Mouse (Mus musculus): ENCODE measurements around the gene Asic2. TPM values are rescaled to one million over a fixed set of nuclear protein-coding genes. Genes with fewer than 3 reads are reported as not detected.

Asic2 gene
- polyA plus RNA-seq, 1 experiment from 2014 or later: 2.8 TPM

GRCm38 (mm10) chr11:81039976-81040375, 928.3 kb downstream of the Asic2 start:
- H3K36me3 ChIP-seq (ENCODE audit: insufficient read depth, low read length): no peaks in the 10 kb centered on the region
- no peaks in the 10 kb centered on the region for H3K9me3 ChIP-seq (ENCODE audit: low read length)
- 58% methylated on average over 5 of the region's 5 CpGs for WGBS
- H3K4me1 ChIP-seq (ENCODE audit: insufficient read depth, low read length): 0 out of 2 replicates have a peak, but pooled peaks cover 10% of the 10 kb centered on the region
- H3K4me2 ChIP-seq (replicated peaks; ENCODE audit: low read depth, low read length): no peak overlapping the region
- no peak for ATAC-seq (ENCODE audit: low FRiP score, low TSS enrichment)
- H3K4me3 ChIP-seq (ENCODE audit: low read length): no peak overlapping the region
- H3K27me3 ChIP-seq (ENCODE audit: insufficient read depth, low read length): no peaks in the 10 kb centered on the region
- no peak overlapping the region for H3K27ac ChIP-seq (ENCODE audit: low read length)
- no peak overlapping the region for H3K9ac ChIP-seq (replicated peaks; ENCODE audit: low read length)

GRCm38 (mm10) chr11:81032151-81032550, 936.1 kb downstream of the Asic2 start:
- H3K4me2 ChIP-seq (replicated peaks; ENCODE audit: low read depth, low read length): no peak overlapping the region
- no peak overlapping the region for H3K27ac ChIP-seq (ENCODE audit: low read length)

GRCm38 (mm10) chr11:81014776-81015175, 953.5 kb downstream of the Asic2 start:
- H3K27ac ChIP-seq (ENCODE audit: low read length): no peak overlapping the region
- no peaks in the 10 kb centered on the region for H3K4me1 ChIP-seq (ENCODE audit: insufficient read depth, low read length)
- no peaks in the 10 kb centered on the region for H3K27me3 ChIP-seq (ENCODE audit: insufficient read depth, low read length)
- H3K36me3 ChIP-seq (ENCODE audit: insufficient read depth, low read length): no peaks in the 10 kb centered on the region
- H3K4me2 ChIP-seq (replicated peaks; ENCODE audit: low read depth, low read length): no peak overlapping the region
- peaks cover 3% of the 10 kb centered on the region; the same call in 1 of the 2 replicates for H3K9me3 ChIP-seq (ENCODE audit: low read length)
- ATAC-seq (ENCODE audit: low FRiP score, low TSS enrichment): no peak
- WGBS: 96% methylated on average over 8 of the region's 8 CpGs
- no peak overlapping the region for H3K9ac ChIP-seq (replicated peaks; ENCODE audit: low read length)
- no peak overlapping the region for H3K4me3 ChIP-seq (ENCODE audit: low read length)

More at GRCm38 (mm10) chr11:81032151-81032550, 936.1 kb downstream of the Asic2 start:
- ATAC-seq (ENCODE audit: low FRiP score, low TSS enrichment): no peak
- Histone ChIP-seq H3K9me3 (ENCODE audit: low read length) (no peaks in the 10 kb centered on the region), H3K36me3 (ENCODE audit: insufficient read depth, low read length) (no peaks in the 10 kb centered on the region), H3K4me1 (ENCODE audit: insufficient read depth, low read length) (no peaks in the 10 kb centered on the region), H3K4me3 (ENCODE audit: low read length) (no peak overlapping the region), H3K9ac (replicated peaks; ENCODE audit: low read length) (no peak overlapping the region), H3K27me3 (ENCODE audit: insufficient read depth, low read length) (no peaks in the 10 kb centered on the region)
- WGBS: 73% methylated on average over 3 of the region's 3 CpGs

- peaks cover 3% of the 10 kb centered on the region; the same call in 1 of the 2 replicates for H3K9me3 ChIP-seq (ENCODE audit: low read length)
- no peak overlapping the region for H3K27ac ChIP-seq (ENCODE audit: low read length)
- no peak overlapping the region for H3K4me3 ChIP-seq (ENCODE audit: low read length)
- H3K27me3 ChIP-seq (ENCODE audit: insufficient read depth, low read length): no peaks in the 10 kb centered on the region
- 91% methylated on average over 6 of the region's 6 CpGs for WGBS
- no peak overlapping the region for H3K4me2 ChIP-seq (replicated peaks; ENCODE audit: low read depth, low read length)
- H3K9ac ChIP-seq (replicated peaks; ENCODE audit: low read length): no peak overlapping the region
- no peak for ATAC-seq (ENCODE audit: low FRiP score, low TSS enrichment)
- H3K4me1 ChIP-seq (ENCODE audit: insufficient read depth, low read length): no peaks in the 10 kb centered on the region
- H3K36me3 ChIP-seq (ENCODE audit: insufficient read depth, low read length): no peaks in the 10 kb centered on the region
These were observed 954.8 kb downstream of the Asic2 start for GRCm38 (mm10) chr11:81013501-81013900.

- Histone ChIP-seq H3K4me1 (ENCODE audit: insufficient read depth, low read length) (no peaks in the 10 kb centered on the region), H3K9me3 (ENCODE audit: low read length) (peaks cover 3% of the 10 kb centered on the region; the same call in 1 of the 2 replicates), H3K4me3 (ENCODE audit: low read length) (no peak overlapping the region), H3K9ac (replicated peaks; ENCODE audit: low read length) (no peak overlapping the region), H3K36me3 (ENCODE audit: insufficient read depth, low read length) (no peaks in the 10 kb centered on the region), H3K4me2 (replicated peaks; ENCODE audit: low read depth, low read length) (no peak overlapping the region), H3K27ac (ENCODE audit: low read length) (no peak overlapping the region), H3K27me3 (ENCODE audit: insufficient read depth, low read length) (no peaks in the 10 kb centered on the region)
- WGBS: 38% methylated on average over 7 of the region's 7 CpGs
- no peak for ATAC-seq (ENCODE audit: low FRiP score, low TSS enrichment)
These were observed 957.5 kb downstream of the Asic2 start for GRCm38 (mm10) chr11:81010766-81011165.

- WGBS: 90% methylated on average over 12 of the region's 12 CpGs
- no peak overlapping the region for H3K4me2 ChIP-seq (replicated peaks; ENCODE audit: low read depth, low read length)
- no peaks in the 10 kb centered on the region for H3K4me1 ChIP-seq (ENCODE audit: insufficient read depth, low read length)
- H3K27ac ChIP-seq (ENCODE audit: low read length): no peak overlapping the region
- H3K27me3 ChIP-seq (ENCODE audit: insufficient read depth, low read length): no peaks in the 10 kb centered on the region
- H3K4me3 ChIP-seq (ENCODE audit: low read length): no peak overlapping the region
- no peaks in the 10 kb centered on the region for H3K9me3 ChIP-seq (ENCODE audit: low read length)
- no peak overlapping the region for H3K9ac ChIP-seq (replicated peaks; ENCODE audit: low read length)
- no peaks in the 10 kb centered on the region for H3K36me3 ChIP-seq (ENCODE audit: insufficient read depth, low read length)
- no peak for ATAC-seq (ENCODE audit: low FRiP score, low TSS enrichment)
These were observed 958.9 kb downstream of the Asic2 start for GRCm38 (mm10) chr11:81009366-81009765.

GRCm38 (mm10) chr11:81005831-81006230, 962.4 kb downstream of the Asic2 start:
- H3K4me1 ChIP-seq (ENCODE audit: insufficient read depth, low read length): peaks cover 6% of the 10 kb centered on the region; the same call in 1 of the 2 replicates
- H3K9me3 ChIP-seq (ENCODE audit: low read length): no peaks in the 10 kb centered on the region
- H3K27me3 ChIP-seq (ENCODE audit: insufficient read depth, low read length): no peaks in the 10 kb centered on the region
- no peak for ATAC-seq (ENCODE audit: low FRiP score, low TSS enrichment)
- no peak overlapping the region for H3K9ac ChIP-seq (replicated peaks; ENCODE audit: low read length)
- H3K36me3 ChIP-seq (ENCODE audit: insufficient read depth, low read length): no peaks in the 10 kb centered on the region
- H3K4me2 ChIP-seq (replicated peaks; ENCODE audit: low read depth, low read length): no peak overlapping the region
- whole genome bisulfite sequencing: 75% methylated on average over 2 of the region's 2 CpGs
- no peak overlapping the region for H3K27ac ChIP-seq (ENCODE audit: low read length)
- no peak overlapping the region for H3K4me3 ChIP-seq (ENCODE audit: low read length)

- no peaks in the 10 kb centered on the region for H3K36me3 ChIP-seq (ENCODE audit: insufficient read depth, low read length)
- no peak overlapping the region for H3K27ac ChIP-seq (ENCODE audit: low read length)
- ATAC-seq (ENCODE audit: low FRiP score, low TSS enrichment): no peak
- WGBS: 23% methylated on average over 10 of the region's 10 CpGs
- no peaks in the 10 kb centered on the region for H3K27me3 ChIP-seq (ENCODE audit: insufficient read depth, low read length)
- peaks cover 6% of the 10 kb centered on the region; the same call in 1 of the 2 replicates for H3K4me1 ChIP-seq (ENCODE audit: insufficient read depth, low read length)
- H3K4me2 ChIP-seq (replicated peaks; ENCODE audit: low read depth, low read length): no peak overlapping the region
- H3K9me3 ChIP-seq (ENCODE audit: low read length): no peaks in the 10 kb centered on the region
- H3K4me3 ChIP-seq (ENCODE audit: low read length): no peak overlapping the region
- H3K9ac ChIP-seq (replicated peaks; ENCODE audit: low read length): no peak overlapping the region
These were observed 965.4 kb downstream of the Asic2 start for GRCm38 (mm10) chr11:81002769-81003430.

- Histone ChIP-seq H3K9me3 (ENCODE audit: low read length) (no peaks in the 10 kb centered on the region), H3K9ac (replicated peaks; ENCODE audit: low read length) (no peak overlapping the region), H3K27ac (ENCODE audit: low read length) (no peak overlapping the region), H3K36me3 (ENCODE audit: insufficient read depth, low read length) (no peaks in the 10 kb centered on the region), H3K4me2 (replicated peaks; ENCODE audit: low read depth, low read length) (no peak overlapping the region), H3K27me3 (ENCODE audit: insufficient read depth, low read length) (no peaks in the 10 kb centered on the region), H3K4me1 (ENCODE audit: insufficient read depth, low read length) (no peaks in the 10 kb centered on the region), H3K4me3 (ENCODE audit: low read length) (no peak overlapping the region)
- ATAC-seq (ENCODE audit: low FRiP score, low TSS enrichment): no peak
- 83% methylated on average over 5 of the region's 5 CpGs for WGBS
These were observed 972.6 kb downstream of the Asic2 start for GRCm38 (mm10) chr11:80995621-80996020.

GRCm38 (mm10) chr11:80983530-80983929, 984.7 kb downstream of the Asic2 start:
- no peaks in the 10 kb centered on the region for H3K9me3 ChIP-seq (ENCODE audit: low read length)
- H3K4me3 ChIP-seq (ENCODE audit: low read length): no peak overlapping the region
- no peaks in the 10 kb centered on the region for H3K27me3 ChIP-seq (ENCODE audit: insufficient read depth, low read length)
- WGBS: 73% methylated on average over 5 of the region's 5 CpGs
- no peak for ATAC-seq (ENCODE audit: low FRiP score, low TSS enrichment)
- H3K9ac ChIP-seq (replicated peaks; ENCODE audit: low read length): no peak overlapping the region
- H3K4me1 ChIP-seq (ENCODE audit: insufficient read depth, low read length): peaks cover 6% of the 10 kb centered on the region; the same call in 1 of the 2 replicates
- no peaks in the 10 kb centered on the region for H3K36me3 ChIP-seq (ENCODE audit: insufficient read depth, low read length)
- H3K27ac ChIP-seq (ENCODE audit: low read length): no peak overlapping the region
- H3K4me2 ChIP-seq (replicated peaks; ENCODE audit: low read depth, low read length): no peak overlapping the region

Measured in kidney, embryonic 16.5 days (tissue).